Mouse (Mus musculus) stomach, postnatal 0 days (tissue): Measurements from ENCODE around the gene Pvrig. TPM values are rescaled to one million over a fixed set of nuclear protein-coding genes. Genes with fewer than 3 reads are reported as not detected.
"Not testable (repeated sequence)": the region's sequence is repeated elsewhere in the genome, so short reads cannot be mapped to it uniquely, and the experiment has no call there.

Source experiments
- ATAC-seq: fragments of 200-750 bp; cut with Nextera tagmentation; 2 replicates; pipeline ENCODE4 v1.8.0; 2017; ENCODE audit not compliant: low FRiP score, low TSS enrichment
- DNase-seq: peaks from one replicate; pipeline ENCODE4 v3.0.0-alpha.2; 2016; ENCODE audit warnings: low spot score
- H3K27ac ChIP-seq: fragments of 300-500 bp; sonication (generic); replicated peaks from 2 replicates; pipeline ENCODE4 v1.5.1; 2014; ENCODE audit warnings: mild to moderate bottlenecking, control low read depth
- H3K27me3 ChIP-seq: fragments of 300-500 bp; sonication (generic); 2 replicates; pipeline ENCODE4 v1.6.1; 2014; ENCODE audit warnings: low read length; ENCODE audit not compliant: control insufficient read depth, insufficient read depth
- H3K36me3 ChIP-seq: fragments of 300-500 bp; sonication (generic); 2 replicates; pipeline ENCODE4 v1.6.1; 2014; ENCODE audit warnings: low read length, mixed read lengths; ENCODE audit not compliant: control insufficient read depth, insufficient read depth
- H3K4me1 ChIP-seq: fragments of 300-500 bp; sonication (generic); replicated peaks from 2 replicates; pipeline ENCODE4 v1.6.1; 2014; ENCODE audit warnings: antibody characterized with exemption; ENCODE audit not compliant: control insufficient read depth, insufficient read depth
- H3K4me2 ChIP-seq: fragments of 300-500 bp; sonication (generic); replicated peaks from 2 replicates; pipeline ENCODE4 v1.6.1; 2014; ENCODE audit warnings: low read depth, mild to moderate bottlenecking, control low read depth, moderate library complexity
- H3K4me3 ChIP-seq: fragments of 300-500 bp; sonication (generic); 2 replicates; pipeline ENCODE4 v1.5.1; 2014; ENCODE audit warnings: low read depth, low read length, control low read depth
- H3K9ac ChIP-seq: fragments of 300-500 bp; sonication (generic); 2 replicates; pipeline ENCODE4 v1.6.1; 2014; ENCODE audit warnings: mild to moderate bottlenecking, low read length, control low read depth, mixed read lengths
- H3K9me3 ChIP-seq: fragments of 300-500 bp; sonication (generic); 2 replicates; pipeline ENCODE4 v1.6.1; 2016; ENCODE audit warnings: low read length; ENCODE audit not compliant: control insufficient read depth
- CTCF ChIP-seq: IDR thresholded peaks from 2 replicates; pipeline ENCODE4 v1.5.1; 2016; ENCODE audit warnings: antibody characterized with exemption, low read depth, mild to moderate bottlenecking, moderate library complexity
- EP300 ChIP-seq: optimal IDR thresholded peaks from 2 replicates; pipeline ENCODE3; 2016; ENCODE audit warnings: antibody characterized with exemption
- WGBS: fragments of 180-500 bp; shearing (Covaris S2); extraction: QIAGEN DNeasy Blood & Tissue Kit; methylation state at CpG from one replicate; pipeline ENCODE4 v1.1.7; 2014; 5-methylcytosine and 5-hydroxymethylcytosine counted together
- polyA plus RNA-seq: library from polyadenylated mRNA; unstranded; fragments of >200 nt; fragmentation: Nextera tagmentation; extraction: Ambion mirVana; gene quantifications from 2 replicates; pipeline ENCODE4 v1.2.1, GENCODE M21; 2015

The Pvrig gene
- 0.15 TPM in 1 of 2 replicates, not detected in the other for polyA plus RNA-seq

DNA sequence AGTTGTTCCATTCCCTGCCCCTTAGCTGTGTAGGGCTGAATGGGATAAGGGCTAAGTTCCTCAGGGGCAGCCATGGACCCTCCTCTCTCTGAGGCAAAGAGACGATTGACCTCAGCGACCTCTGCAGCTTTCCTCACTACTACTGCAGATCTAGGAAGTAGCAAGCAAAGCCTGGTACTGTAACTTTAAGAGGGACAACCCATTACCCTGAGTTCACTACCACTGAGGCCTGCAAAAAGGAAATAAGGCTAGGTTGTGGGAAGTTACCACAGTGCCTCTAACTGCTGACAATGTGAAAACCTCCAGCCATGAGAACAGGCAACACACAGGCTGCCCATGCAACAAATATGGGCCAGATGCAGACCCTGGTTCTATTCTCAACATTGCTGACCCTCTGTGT lies at the start of gene Pvrig:
Gene Pvrig, plus strand, starts transcription at position 301 of the 400 bp plus-strand sequence.
- no peak within 1 kb of the TSS for H3K4me2 ChIP-seq
- ATAC-seq (no peak), DNase-seq (no peak)
- no peaks in the 10 kb centered on the region for H3K4me1 ChIP-seq
- H3K27ac ChIP-seq, result no peak within 1 kb of the TSS
- WGBS, result 69% methylated on average over 2 of the region's 2 CpGs
- TF ChIP-seq EP300 (no peak), CTCF (no peak)
- no peaks in the 10 kb centered on the region for H3K36me3 ChIP-seq
- H3K9me3 ChIP-seq, result no peaks in the 10 kb centered on the region
- H3K9ac ChIP-seq, result no peak within 1 kb of the TSS
- H3K4me3 ChIP-seq, result no peak within 1 kb of the TSS
- no peaks in the 10 kb centered on the region for H3K27me3 ChIP-seq

DNA sequence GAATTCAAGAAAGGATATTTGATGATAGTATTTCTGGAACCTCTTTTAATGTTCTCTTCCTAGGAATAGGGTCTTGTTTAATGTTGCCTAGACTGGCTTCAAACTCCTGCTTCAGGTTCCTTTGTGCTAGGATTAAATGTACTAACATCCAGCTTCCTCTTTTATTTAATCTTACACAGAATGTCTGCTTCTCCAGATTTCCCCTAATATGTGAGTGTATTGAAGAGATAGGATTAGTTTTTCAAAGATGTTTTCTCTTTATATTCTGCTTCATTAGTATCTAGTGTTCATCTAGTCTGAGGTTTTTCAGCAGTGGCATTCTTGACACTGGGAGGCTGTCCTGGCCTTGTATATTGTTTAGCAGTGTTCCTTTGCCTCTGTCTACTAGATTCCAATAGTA lies 47.6 kb upstream of the Pvrig start:
- DNase-seq, result no peak
- Histone ChIP-seq H3K9ac (no peak overlapping the region), H3K4me2 (no peak overlapping the region), H3K4me3 (no peak overlapping the region), H3K36me3 (no peaks in the 10 kb centered on the region), H3K27ac (no peak overlapping the region), H3K4me1 (no peaks in the 10 kb centered on the region), H3K9me3 (no peaks in the 10 kb centered on the region), H3K27me3 (no peaks in the 10 kb centered on the region)
- TF ChIP-seq CTCF (no peak), EP300 (no peak)
- no peak for ATAC-seq

DNA sequence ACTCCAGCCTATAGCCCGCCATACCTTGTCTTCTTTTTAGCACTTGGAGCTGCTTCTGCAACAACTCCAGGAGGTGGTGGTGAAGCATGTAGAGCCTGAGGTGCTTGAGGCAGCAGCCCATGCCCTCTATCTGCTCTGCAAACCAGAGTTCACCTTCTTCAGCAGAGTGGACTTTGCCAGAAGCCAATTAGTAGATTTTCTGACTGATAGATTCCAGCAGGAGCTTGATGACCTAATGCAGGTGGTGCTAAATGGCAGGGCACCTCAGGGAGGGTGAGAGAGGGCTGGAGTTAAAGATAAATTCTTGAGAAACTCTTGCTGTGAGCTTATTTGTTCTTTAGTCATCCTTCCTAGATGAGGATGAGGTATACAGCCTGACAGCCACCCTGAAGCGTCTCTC lies 42.1 kb upstream of the Pvrig start:
- Histone ChIP-seq H3K9me3 (no peaks in the 10 kb centered on the region), H3K27ac (no peak overlapping the region), H3K4me1 (no peaks in the 10 kb centered on the region), H3K4me2 (no peak overlapping the region), H3K4me3 (no peak overlapping the region), H3K36me3 (no peaks in the 10 kb centered on the region), H3K9ac (no peak overlapping the region), H3K27me3 (no peaks in the 10 kb centered on the region)
- ATAC-seq, result no peak
- 70% methylated on average over 2 of the region's 2 CpGs for WGBS
- no peak for DNase-seq
- TF ChIP-seq EP300 (no peak), CTCF (no peak)

DNA sequence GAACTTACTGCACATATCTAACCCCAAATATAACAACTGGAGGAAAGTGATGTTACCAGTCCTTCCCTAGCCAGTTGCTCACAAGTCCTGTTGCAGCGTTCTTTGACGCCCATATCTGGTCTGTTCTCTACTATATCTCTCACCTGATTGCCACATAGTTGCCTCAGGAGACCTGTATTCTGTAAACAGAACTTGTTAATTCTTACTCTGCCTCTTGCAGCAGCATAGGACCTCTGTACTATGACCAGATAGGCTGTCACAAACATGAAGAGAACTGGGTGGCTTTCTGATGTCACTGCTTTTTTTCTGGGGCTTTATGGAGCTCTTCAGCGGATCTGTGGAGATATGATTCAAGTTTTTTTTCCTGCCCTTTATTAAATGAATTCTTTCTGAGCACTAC lies 29.0 kb upstream of the Pvrig start:
- TF ChIP-seq CTCF (no peak), EP300 (no peak)
- 90% methylated on average over 3 of the region's 3 CpGs for WGBS
- Histone ChIP-seq H3K4me1 (no peaks in the 10 kb centered on the region), H3K4me2 (no peak overlapping the region), H3K27ac (no peak overlapping the region), H3K4me3 (no peak overlapping the region), H3K9ac (no peak overlapping the region), H3K27me3 (no peaks in the 10 kb centered on the region), H3K9me3 (no peaks in the 10 kb centered on the region), H3K36me3 (no peaks in the 10 kb centered on the region)
- DNase-seq (no peak), ATAC-seq (no peak)

DNA sequence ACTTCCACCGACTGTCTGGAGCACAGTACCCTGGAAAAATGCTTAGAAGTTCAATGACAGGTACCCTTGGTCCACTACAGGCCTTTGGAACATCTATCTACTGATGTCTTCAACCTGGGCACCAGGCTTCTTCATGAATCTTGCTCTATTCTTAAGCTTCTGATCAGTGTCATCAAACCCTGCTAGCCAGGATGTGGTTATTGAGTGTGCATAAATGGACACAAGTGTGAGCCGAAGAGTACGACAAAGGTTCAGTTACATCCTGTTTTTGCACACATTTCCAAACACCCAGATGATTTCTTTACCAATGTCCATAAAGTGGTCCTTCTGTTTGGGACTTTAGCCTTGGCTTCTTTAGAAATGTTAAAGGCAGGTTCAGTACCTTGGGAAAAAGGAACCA lies 1.5 kb downstream of the Pvrig start:
- Histone ChIP-seq H3K4me3 (no peak overlapping the region), H3K36me3 (no peaks in the 10 kb centered on the region), H3K27me3 (no peaks in the 10 kb centered on the region), H3K9ac (no peak overlapping the region), H3K9me3 (no peaks in the 10 kb centered on the region), H3K4me2 (no peak overlapping the region), H3K27ac (no peak overlapping the region), H3K4me1 (no peaks in the 10 kb centered on the region)
- WGBS, result 88% methylated on average over 3 of the region's 3 CpGs
- DNase-seq (no peak), ATAC-seq (no peak)
- TF ChIP-seq CTCF (no peak), EP300 (no peak)

DNA sequence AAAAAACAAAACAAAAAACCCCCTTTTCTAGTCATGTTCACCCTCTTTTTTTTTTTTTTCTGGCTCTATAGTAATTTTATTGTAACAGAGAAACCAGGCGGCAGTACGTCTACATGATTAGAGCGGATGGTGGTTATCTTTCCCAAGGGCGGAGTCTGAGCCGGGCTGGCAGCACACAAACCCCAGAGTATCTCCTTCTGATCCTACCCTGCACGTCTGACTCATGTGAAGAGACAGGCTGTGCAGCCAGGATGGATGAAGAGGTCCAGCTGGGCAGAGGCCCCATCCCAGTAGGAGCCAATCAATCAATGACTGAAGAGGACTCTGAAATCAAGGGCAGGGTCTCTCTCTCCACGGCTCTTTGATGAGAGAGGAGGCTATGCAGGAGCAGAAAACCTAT lies 21.4 kb downstream of the Pvrig start:
- not testable (repeated sequence) for H3K9ac ChIP-seq, H3K27ac ChIP-seq, H3K27me3 ChIP-seq, H3K9me3 ChIP-seq, DNase-seq, H3K4me3 ChIP-seq, H3K4me2 ChIP-seq, H3K36me3 ChIP-seq, H3K4me1 ChIP-seq, ATAC-seq
- WGBS, result 69% methylated on average over 6 of the region's 7 CpGs

DNA sequence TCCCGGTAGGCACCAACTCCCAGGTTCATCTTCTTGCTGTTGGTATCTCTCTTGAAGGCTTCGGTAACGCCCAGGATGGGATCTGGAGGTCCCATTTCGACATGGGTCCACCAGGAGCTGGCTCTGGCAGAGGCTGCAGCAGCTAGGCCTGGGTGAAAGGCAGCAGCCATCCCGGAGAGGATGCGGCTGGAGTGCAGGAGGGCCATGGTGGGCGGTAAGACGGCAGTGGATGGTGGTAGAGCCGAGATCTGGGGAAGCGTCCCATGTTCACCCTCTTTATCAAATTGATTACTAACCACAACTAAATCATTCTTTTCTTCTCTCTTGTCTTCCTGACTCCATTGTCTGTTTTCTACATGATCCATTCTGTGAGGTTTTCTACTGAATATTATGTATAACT lies 23.6 kb downstream of the Pvrig start:
- not testable (repeated sequence) for H3K27me3 ChIP-seq, H3K9me3 ChIP-seq, H3K9ac ChIP-seq, H3K4me1 ChIP-seq, H3K4me3 ChIP-seq, H3K36me3 ChIP-seq, ATAC-seq, H3K27ac ChIP-seq, DNase-seq, H3K4me2 ChIP-seq
- 91% methylated on average over 10 of the region's 10 CpGs for WGBS

Other genes with a start within 250 kb of the Pvrig start
- 20.0 and 20.4 TPM in 2 replicates for gene Zscan21, start 225.1 kb upstream of the Pvrig start, polyA plus RNA-seq
- gene Zfp113, start 186.2 kb upstream of the Pvrig start, polyA plus RNA-seq, result 6.1 and 8.0 TPM in 2 replicates
- gene Cops6, start 180.9 kb upstream of the Pvrig start, polyA plus RNA-seq, result 173 and 180 TPM in 2 replicates
- 9.3 and 9.9 TPM in 2 replicates for gene Ap4m1, start 170.0 kb upstream of the Pvrig start, polyA plus RNA-seq
- 43.6 and 45.5 TPM in 2 replicates for gene Mcm7, start 169.5 kb upstream of the Pvrig start, polyA plus RNA-seq
- 27.1 and 27.7 TPM in 2 replicates for gene Taf6, start 154.5 kb upstream of the Pvrig start, polyA plus RNA-seq
- 18.6 and 20.0 TPM in 2 replicates for gene Cnpy4, start 154.5 kb upstream of the Pvrig start, polyA plus RNA-seq
- gene Mblac1, start 147.6 kb upstream of the Pvrig start, polyA plus RNA-seq, result 6.7 and 7.0 TPM in 2 replicates
- gene Nxpe5, start 116.1 kb upstream of the Pvrig start, polyA plus RNA-seq, result 0.10 and 0.11 TPM in 2 replicates
- 88.3 and 91.0 TPM in 2 replicates for gene Lamtor4, start 86.5 kb upstream of the Pvrig start, polyA plus RNA-seq
- 2.4 and 3.3 TPM in 2 replicates for gene BC037034, start 77.9 kb upstream of the Pvrig start, polyA plus RNA-seq
- 3.6 and 4.5 TPM in 2 replicates for gene Gal3st4, start 69.1 kb upstream of the Pvrig start, polyA plus RNA-seq
- gene Gm43720, start 62.0 kb upstream of the Pvrig start, polyA plus RNA-seq, result 0.17 and 0.36 TPM in 2 replicates
- 1.8 and 2.3 TPM in 2 replicates for gene Gpc2, start 62.0 kb upstream of the Pvrig start, polyA plus RNA-seq
- 0.50 and 0.74 TPM in 2 replicates for gene Stag3, start 61.7 kb upstream of the Pvrig start, polyA plus RNA-seq
- gene Zfp157, start 99.5 kb downstream of the Pvrig start, polyA plus RNA-seq, result 9.1 and 10.5 TPM in 2 replicates
- gene 1700123K08Rik, start 222.8 kb downstream of the Pvrig start, polyA plus RNA-seq, result not detected in 2 replicates